Mouse (Mus musculus) spleen, adult 10 weeks (tissue): Measurements from ENCODE around the gene Arhgap19. TPM values are rescaled to one million over a fixed set of nuclear protein-coding genes. Genes with fewer than 3 reads are reported as not detected.

Experiments used
- polyA plus RNA-seq: library from polyadenylated mRNA; stranded (reverse); fragments of 350-450 nt; fragmentation: Illumina TruSeq; extraction: RNeasy Lipid Tissue Mini Kit (QIAGEN cat#74804); gene quantifications from one replicate; pipeline ENCODE4 v1.2.3, GENCODE M21; 2015; ENCODE audit warnings: low replicate concordance; ENCODE audit not compliant: insufficient read depth

Gene Arhgap19
- polyA plus RNA-seq, result 21.3 TPM

GRCm38 (mm10) chr19:41801742-41802369 is at the start of gene Arhgap19:
TSS of gene Arhgap19 (minus strand) at chr19:41802047.

GRCm38 (mm10) chr19:41847992-41848851 is 46.4 kb upstream of the Arhgap19 start, which contains the start of gene Frat2:
TSS of gene Frat2 (minus strand) at chr19:41848132.

GRCm38 (mm10) chr19:41829381-41830105 is 27.7 kb upstream of the Arhgap19 start, which contains the start of gene Frat1:
TSS of gene Frat1 (plus strand) at chr19:41829970.

GRCm38 (mm10) chr19:41743396-41743795 is 58.5 kb downstream of the Arhgap19 start, which contains the start of gene Slit1:
TSS of gene Slit1 (minus strand) at chr19:41743665.

Other genes with a start within 250 kb of the Arhgap19 start
- gene Gm340, start 219.7 kb downstream of the Arhgap19 start, polyA plus RNA-seq, result 8.0 TPM
- gene Slit1, start 58.4 kb downstream of the Arhgap19 start, polyA plus RNA-seq, result 0.59 TPM
- gene Frat1, start 27.9 kb upstream of the Arhgap19 start, polyA plus RNA-seq, result 5.9 TPM
- gene Frat2, start 46.1 kb upstream of the Arhgap19 start, polyA plus RNA-seq, result 6.5 TPM
- 6.1 TPM for gene Rrp12, start 94.1 kb upstream of the Arhgap19 start, polyA plus RNA-seq
- 103 TPM for gene Pgam1, start 109.9 kb upstream of the Arhgap19 start, polyA plus RNA-seq
- 43.0 TPM for gene Exosc1, start 131.4 kb upstream of the Arhgap19 start, polyA plus RNA-seq
- 57.5 TPM for gene Zdhhc16, start 131.4 kb upstream of the Arhgap19 start, polyA plus RNA-seq
- gene Mms19, start 179.1 kb upstream of the Arhgap19 start, polyA plus RNA-seq, result 44.2 TPM
- 2.3 TPM for gene Ubtd1, start 179.7 kb upstream of the Arhgap19 start, polyA plus RNA-seq
- gene Ankrd2, start 234.0 kb upstream of the Arhgap19 start, polyA plus RNA-seq, result 1.9 TPM
- gene Hoga1, start 243.6 kb upstream of the Arhgap19 start, polyA plus RNA-seq, result 1.3 TPM